Mouse (Mus musculus): ENCODE measurements around the gene Shf. TPM values are rescaled to one million over a fixed set of nuclear protein-coding genes. Genes with fewer than 3 reads are reported as not detected.
"Not testable (repeated sequence)": the region's sequence is repeated elsewhere in the genome, so short reads cannot be mapped to it uniquely, and the experiment has no call there.

Gene Shf
- 1 to 10 TPM; 5.0 to 6.1 TPM for total RNA-seq (2021)

DNA sequence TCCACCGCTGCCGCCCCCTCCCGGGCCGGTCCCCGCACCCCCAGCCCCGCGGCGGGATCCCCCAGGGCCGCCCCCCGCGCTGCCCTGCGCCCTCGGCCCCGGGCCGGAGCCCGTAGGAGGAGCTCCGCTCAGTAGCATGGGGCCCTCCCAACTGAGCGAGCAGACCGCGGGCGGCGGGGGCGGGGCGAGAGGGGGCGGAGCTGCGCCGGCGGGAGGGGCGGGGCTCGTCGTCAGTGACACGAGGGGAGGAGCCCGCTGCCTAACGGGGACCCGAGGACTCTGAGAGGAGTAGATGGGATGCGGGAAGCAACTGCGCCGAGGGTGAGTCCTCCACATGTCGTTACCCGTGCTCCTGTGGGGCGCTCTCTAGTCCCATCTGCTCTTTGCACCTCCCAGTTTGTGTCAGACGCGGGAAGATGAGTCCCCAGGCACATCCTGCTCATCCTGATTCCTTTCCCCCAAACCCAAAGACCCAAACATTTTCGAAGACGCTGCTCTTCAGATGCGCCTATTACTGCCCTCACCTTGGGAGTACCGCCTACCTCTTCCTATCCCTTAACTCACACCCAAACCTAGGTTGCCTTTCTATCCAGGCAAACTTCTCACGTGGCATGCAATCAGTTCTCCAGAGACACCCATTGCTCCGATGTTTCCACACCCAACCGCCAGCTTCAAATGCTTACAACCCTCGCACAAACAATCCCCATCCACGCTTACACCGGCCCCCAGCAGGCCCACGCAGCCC lies at the start of gene Shf:
Gene Shf, minus strand, starts transcription at position 168 of the 745 bp plus-strand sequence.
- peak; percentile 90 to 91 for DNase-seq
- intact Hi-C loops (cut with DNase I): loop anchor here (2.0 to 10.0 kb wide), 2 partner anchors 20 to 414 kb away; partner anchors contain the start of genes Ctdspl2 and Mageb3

DNA sequence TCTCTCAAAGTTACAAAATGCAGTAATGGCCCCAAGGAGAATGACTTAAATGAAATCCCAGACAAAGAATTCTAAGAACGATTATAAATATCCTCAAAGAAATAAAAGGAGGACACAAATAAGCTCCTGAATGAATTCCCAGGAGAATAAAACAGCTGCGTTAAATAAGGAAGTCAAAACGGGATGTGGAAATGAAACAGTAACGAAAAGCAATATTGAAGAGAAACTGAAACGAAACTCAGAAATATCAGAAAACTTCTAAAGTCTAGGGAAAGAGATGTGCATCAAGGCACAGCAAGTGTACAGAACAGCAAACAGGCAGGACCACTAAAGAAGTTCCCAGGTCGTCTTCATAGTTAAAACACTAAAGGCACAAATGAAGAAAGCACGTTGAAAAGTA lies 40.0 kb upstream of the Shf start:
- no peak for DNase-seq
- intact Hi-C loops (cut with DNase I): no loop called here

DNA sequence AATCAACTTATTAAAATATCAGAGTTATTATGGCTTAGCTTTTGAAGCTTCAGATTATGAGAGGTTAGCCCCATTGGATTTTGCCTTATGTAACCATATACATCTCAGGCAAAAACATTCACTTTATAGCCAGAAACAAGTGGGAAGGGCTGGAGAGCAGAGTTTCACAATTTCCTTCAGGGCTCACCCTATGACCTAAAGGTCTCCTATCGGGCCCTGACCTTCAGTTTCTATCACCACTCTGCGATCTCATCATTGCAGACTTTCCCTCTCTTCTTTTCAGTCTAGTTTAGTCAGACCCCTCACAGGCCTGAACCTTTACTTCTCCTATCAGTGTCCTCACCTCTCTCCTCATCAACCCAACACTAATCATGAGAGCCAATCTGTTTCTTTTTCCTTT lies 38.6 kb upstream of the Shf start:
- intact Hi-C loops (cut with DNase I): no loop called here
- DNase-seq: no peak

DNA sequence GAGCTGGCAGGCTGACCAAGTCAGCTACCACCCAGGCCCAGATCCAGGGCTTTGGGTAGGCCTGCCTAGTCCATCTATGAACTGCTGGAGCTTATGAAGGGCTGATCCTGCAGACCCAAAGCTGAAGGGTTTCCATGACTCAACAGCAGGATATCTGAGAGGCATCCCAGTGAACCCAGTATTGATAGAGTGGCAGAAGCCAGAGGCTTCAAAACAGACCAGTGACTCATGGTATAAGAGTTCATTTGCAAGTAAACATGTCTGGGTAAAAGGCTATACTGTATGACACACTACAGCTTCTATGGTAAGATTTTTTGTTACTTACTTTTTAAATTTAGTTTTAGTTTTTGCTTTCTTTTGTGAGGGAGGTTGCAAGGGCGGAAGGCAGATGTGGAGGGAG lies 27.2 kb upstream of the Shf start:
- intact Hi-C loops (cut with DNase I): no loop called here
- no peak for DNase-seq

DNA sequence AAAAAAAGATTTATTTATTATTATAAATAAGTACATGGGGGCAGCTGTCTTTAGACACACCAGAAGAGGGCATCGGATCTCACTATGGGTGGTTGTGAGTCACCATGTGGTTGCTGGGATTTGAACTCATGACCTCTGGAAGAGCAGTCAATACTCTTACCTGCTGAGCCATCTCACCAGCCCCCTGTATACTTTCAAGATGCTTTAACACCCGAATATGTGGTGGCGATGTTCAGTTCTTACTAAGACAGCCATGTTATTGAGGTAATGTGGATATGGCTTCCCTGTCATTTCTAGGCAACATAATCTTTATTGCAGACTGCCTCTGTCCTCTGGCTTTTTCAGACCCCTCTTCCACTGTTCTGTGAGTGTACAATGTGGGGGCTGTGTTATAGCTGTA lies 18.2 kb upstream of the Shf start:
- intact Hi-C loops (cut with DNase I): loop anchor here (10.0 kb wide), 1 partner anchor 368 kb away; no protein-coding TSS in a partner anchor
- not testable (repeated sequence) for DNase-seq

DNA sequence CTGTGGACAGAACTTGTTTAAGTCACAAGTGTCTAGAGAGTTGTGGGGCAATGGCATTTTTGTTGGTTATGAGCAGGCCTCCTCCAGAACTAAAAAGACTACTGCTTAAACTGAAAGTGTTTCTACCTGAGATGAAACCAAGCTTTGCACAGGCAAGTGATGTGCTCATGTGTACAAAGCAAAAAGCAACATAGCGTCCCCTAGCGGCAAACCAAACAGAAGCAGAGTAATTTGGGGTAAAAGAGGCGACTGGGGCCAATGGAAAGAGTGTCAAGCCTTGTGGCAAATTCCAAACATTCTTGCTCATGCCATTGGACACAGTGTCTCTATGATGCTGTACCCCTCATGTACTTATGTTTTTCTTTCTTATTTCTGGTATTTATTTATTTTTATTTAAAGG lies 16.1 kb upstream of the Shf start:
- no peak for DNase-seq
- intact Hi-C loops (cut with DNase I): loop anchor here (10.0 kb wide), 1 partner anchor 370 kb away; no protein-coding TSS in a partner anchor

DNA sequence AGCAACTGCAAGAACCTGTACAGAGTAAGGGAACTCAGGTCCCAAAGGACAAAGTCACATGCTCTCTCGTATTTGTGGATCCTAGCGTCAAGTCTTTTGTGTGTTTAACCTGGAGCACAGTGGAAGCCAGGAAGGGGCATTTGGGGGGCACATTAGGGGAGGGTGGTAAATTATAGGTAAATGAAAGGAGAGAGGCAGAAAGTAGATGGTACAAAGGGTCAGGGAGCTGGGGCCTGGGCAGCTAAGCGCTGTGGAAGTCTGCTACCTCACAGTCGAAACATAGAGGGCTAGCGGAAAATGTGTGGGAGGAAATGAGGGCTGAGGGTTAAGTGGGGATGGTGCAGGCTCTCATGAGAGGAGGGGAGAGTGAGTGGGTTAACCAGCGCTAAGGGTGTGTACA lies 13.2 kb upstream of the Shf start:
- intact Hi-C loops (cut with DNase I): loop anchor here (10.0 kb wide), 1 partner anchor 373 kb away; no protein-coding TSS in a partner anchor
- DNase-seq: no peak

DNA sequence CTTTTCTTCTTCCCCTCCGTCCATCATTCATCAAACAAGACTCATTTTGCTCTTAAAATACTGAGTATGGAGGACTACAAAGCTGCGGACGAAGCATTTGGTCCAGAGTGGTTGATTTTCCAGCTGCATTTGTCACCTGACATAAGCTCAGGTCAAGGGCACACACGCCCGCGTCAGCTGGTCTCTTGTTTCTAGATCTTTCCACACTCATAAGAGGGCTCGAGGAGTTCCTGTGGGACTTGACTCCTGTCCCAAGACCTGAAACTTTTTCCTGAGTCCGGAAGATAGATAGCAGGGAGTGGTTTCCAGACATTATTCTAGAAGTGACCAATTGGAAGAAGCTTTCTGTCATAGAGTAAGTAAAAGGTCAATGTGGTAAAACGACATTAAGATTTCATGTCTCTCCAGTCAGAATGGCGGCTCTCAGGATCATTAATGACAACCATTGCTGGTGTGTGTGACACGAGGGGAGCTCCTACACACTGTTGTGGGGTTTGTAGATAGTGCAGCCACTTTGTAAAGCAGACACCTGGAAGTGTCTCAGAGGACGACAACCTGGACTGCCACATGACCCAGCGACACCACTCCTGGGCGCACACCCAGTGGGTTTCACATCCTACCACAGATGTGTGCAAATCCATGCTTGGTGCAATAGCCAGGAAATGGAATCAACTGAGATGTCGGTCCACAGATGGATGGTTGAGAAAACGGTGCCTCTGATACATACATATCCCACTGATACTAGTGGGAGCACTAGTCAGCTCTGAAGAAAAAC lies 12.6 kb upstream of the Shf start:
- DNase-seq: peak in 1 of 2 experiments; percentile 67

DNA sequence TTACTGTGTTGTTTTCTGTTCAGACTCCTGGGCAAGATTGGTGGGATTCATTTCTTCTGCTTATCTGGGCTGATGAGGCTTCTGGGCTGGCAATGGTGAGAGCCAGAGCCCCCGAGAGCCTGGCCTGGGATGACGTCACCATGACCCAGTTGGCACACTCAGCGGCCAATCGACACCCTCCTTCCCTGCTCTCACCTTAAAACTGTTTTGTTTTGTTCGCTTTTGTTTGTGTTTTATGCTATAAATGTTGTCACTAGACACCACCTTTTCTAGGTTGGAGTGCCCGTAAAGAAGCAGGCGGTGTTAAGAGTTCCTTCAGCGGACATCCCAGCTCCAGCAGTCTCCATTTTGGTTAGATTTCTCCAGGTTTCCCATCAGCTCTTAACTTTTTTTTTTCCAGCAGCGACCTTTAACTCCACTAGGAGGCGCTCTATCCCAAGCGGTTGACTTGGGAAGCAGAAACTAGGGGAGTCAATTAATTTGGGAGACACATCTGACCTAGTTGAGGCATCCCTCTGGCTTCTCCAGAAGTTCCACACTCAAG lies 11.9 kb upstream of the Shf start:
- intact Hi-C loops (cut with DNase I): loop anchor here (2.0 to 10.0 kb wide), 3 partner anchors 86 to 374 kb away; no protein-coding TSS in a partner anchor

More for the DNA sequence above, 12.6 kb upstream of the Shf start:
- intact Hi-C loops (cut with DNase I): loop anchor here (2.0 to 10.0 kb wide), 3 partner anchors 85 to 373 kb away; no protein-coding TSS in a partner anchor

DNA sequence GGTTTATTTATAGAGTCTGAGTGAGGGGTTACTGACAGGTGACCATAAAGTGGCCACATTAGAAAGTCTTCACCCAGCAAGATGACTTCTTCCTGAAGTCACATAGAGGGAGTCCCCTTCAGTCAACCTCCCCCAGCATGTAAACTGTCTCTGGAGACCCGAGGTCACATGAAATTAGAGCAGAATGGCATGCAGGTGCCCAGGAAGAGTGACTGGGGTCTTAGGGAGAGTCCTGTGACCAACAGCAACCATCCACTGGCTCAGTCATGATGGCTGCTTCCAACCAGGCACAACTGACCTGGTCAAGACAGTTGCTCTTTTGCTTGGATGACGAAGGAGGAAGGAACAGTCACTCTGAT lies 10.3 kb upstream of the Shf start:
- no peak for DNase-seq
- intact Hi-C loops (cut with DNase I): loop anchor here (10.0 kb wide), 1 partner anchor 246 kb away; no protein-coding TSS in a partner anchor

More for the DNA sequence above, 11.9 kb upstream of the Shf start:
- DNase-seq: peak; percentile 55 to 64

DNA sequence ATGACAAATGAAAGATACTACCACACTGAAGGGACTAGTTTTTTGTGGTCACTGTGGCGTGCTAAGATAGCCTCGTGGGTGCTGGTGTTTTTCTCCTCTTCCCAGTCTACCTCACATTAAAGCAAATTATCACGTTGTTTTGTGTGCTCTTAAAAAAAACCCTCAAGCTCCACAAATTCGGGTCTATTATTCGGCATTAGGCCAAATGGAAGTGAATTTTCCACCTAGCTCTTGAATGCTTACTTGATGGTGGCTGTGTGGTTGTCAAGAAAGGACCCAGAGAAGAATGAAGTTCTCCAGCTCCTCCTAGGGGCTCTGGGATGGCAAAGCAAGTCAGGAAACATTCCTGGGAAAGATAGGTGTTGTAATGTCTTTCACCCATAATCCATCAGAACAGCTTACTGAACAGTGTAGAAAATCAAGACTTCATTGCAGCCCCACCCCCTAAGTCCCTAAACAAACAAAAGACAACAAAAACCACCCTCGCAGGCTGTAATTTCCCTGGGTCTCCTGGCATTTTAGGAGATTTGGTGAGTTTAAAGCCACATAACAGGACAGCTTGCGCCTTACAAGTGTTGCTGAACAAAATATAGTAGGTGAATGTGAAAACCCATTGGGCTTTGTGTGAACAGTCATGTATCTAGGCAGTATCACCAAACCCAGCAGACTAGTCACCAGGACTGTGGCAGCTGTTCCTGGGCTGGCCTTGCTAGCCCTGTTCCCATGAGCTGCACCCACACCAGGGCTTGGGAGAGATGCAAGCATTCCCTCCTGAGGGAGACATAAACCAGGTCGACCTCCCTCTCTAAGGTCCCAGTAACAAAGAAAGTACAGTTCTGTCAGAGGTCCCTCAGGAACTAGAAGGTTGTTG lies 9.7 kb upstream of the Shf start:
- intact Hi-C loops (cut with DNase I): loop anchor here (1.0 to 10.0 kb wide), 3 partner anchors 30 to 246 kb away; no protein-coding TSS in a partner anchor
- DNase-seq: no peak

DNA sequence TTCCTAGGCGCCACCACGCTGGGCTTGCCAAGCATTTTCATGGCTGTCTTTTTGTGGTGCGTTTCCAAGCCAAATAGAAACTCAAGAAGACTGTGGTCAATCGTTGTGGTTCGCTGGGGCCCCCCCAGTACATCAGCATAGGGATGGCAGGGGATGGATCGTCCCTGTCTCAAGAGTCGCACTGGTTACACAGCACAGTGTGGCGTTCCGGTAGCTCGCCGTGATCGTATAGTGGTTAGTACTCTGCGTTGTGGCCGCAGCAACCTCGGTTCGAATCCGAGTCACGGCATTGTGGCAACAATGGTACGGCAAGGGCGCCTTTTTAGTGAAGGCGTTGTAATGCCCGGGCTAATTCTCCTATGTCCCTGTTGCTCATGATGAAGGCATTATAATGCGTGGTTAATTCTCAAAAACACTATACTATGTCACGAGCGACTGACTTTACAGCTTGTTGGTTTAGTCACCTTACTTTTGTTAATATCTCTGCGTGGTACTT lies 8.8 kb upstream of the Shf start:
- intact Hi-C loops (cut with DNase I): loop anchor here (1.0 to 10.0 kb wide), 3 partner anchors 29 to 247 kb away; no protein-coding TSS in a partner anchor
- DNase-seq: peak; percentile 81 to 82

DNA sequence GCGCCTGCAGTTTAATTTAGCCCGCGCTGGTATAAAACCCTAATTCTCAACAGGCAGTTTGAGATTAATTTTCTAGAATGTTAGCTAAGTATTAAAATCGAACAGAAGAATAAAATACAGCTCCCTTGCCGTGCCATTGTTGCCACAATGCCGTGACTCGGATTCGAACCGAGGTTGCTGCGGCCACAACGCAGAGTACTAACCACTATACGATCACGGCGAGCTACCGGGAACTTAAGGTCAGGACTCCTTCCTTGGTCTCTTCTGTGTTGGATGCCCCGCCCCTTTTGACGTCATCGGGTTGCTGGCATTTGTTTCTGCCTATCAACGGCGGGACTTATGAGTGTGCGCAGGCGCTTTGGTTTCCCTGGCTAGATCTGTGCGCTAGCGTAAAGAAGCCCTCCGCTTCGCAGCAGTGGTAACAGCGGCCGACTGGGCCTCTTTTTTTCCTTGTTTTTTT lies 8.3 kb upstream of the Shf start:
- DNase-seq: peak; percentile 98 to 99
- intact Hi-C loops (cut with DNase I): loop anchor here (10.0 kb wide), 1 partner anchor 248 kb away; no protein-coding TSS in a partner anchor

DNA sequence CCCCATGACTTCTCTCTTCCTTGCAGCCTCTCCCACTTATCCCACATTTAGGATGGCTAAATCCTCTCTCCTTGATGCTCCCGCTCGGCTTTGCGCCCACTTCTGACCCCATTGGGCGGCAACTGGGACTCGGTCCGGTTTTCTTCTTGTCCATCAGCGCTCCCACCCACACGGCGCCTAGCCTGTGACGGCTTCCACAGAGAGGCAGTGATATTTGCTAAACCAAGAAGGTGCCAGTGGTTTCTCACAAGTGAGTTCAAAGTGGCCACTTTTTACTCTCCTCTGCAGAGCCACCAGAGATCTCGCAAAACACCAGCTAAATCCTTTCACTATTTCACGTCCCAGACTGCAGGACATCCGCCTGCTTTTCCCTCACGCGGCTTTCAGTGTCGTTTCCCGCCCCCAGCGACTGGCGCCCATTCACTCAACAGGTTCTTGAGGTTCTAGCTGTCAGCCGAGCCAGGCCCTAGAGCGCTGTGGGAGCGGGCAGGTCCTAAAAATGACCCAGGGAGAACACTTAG lies 7.1 kb upstream of the Shf start:
- intact Hi-C loops (cut with DNase I): loop anchor here (10.0 kb wide), 1 partner anchor 249 kb away; no protein-coding TSS in a partner anchor
- peak in 1 of 2 experiments; percentile 61 for DNase-seq

DNA sequence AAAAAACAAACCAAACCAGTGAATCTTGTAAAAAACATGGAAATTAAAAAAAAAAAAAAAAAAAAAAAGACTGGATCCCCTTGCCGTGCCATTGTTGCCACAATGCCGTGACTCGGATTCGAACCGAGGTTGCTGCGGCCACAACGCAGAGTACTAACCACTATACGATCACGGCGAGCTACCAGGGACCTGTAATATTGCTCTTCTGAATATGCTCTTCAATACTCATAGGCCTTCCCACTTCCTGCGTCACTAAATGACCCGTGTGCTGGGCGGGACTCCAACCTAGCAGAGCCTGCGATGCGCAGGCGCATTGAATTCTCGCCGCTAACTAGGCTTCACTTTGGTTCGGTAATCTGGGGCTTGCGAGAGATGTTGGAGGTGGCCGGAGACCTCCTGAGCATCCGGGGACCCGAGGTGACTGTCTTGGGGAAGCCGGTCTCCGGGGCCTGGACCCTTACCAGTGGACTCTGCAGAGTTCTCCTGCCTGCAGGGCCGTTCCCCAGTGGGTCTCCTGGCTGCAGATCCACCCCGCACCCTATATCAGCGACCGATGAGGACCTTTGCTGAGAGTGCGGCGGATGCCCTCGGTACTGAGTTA lies 6.5 kb upstream of the Shf start:
- DNase-seq: peak; percentile 94 to 96
- intact Hi-C loops (cut with DNase I): loop anchor here (10.0 kb wide), 1 partner anchor 249 kb away; no protein-coding TSS in a partner anchor

DNA sequence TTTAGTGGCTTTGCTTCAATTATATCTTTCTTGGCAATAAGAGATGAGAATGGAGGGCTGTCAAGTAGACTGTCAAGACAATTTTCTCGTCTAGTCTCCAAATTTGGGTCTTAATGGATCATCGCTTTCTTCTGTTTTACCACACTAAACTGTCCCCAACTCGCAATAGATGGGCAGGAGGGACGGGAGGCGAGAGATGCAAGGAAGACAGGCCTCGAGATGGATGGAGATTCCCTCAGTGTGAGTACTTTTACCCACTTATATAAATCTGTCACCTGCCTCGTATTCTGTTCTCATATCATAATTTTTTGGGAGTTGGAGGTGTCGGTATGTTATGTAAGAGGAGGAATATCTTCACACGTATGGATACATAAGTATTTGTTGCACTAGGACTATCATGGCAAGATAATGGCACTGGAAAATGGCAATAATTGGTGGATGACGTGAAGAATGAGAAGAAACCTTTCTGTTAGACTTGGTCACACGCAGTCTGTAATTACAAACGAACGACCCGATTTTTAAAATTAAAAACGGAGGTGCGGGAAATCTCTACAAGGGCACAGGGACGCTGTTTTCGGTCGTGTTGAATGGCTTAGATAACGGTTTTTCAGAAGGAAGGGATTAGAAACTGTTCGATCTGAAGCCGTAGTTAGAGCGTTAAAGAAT lies 5.8 kb upstream of the Shf start:
- no peak for DNase-seq

DNA sequence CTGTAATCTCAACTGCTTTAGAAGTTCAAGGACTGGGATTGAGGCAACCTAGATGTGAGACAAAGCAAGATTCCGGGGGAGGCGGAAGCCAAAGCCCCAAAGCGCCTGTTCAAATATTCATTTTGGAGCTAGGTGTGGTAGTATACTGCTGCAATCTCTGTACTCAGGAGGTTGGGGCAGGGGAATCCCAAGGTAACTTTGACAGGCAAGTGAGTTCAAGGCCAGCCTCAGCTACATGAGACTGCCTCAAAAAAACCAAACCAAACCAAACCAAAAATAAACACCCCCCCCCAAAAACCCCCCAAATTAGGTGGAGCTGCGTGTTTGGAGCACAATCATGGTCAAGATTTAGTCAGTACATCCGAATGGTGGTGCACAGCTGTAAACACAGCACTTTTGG lies 5.0 kb upstream of the Shf start:
- DNase-seq: no peak
- intact Hi-C loops (cut with DNase I): loop anchor here (10.0 kb wide), 1 partner anchor 251 kb away; no protein-coding TSS in a partner anchor

More for the DNA sequence above, 5.8 kb upstream of the Shf start:
- intact Hi-C loops (cut with DNase I): loop anchor here (10.0 kb wide), 1 partner anchor 250 kb away; no protein-coding TSS in a partner anchor

DNA sequence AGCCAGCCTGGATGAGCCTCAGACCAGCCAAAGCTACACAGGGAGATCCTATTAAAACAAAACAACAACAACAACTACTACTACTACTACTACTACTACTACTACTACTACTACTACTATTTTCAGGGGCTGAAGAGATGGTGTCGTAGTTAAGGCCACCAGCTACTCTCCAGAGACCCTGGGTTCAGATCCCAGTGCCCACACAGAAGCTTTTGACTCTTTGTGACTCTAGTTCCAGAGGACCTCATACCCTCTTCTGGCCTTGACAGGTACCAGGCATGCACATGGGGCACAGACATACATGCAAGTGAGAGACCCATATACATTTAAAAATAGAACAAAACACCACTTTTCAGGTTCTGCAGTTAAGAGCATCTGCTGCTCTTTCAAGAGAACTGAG lies 3.6 kb upstream of the Shf start:
- DNase-seq: no peak
- intact Hi-C loops (cut with DNase I): loop anchor here (10.0 kb wide), 1 partner anchor 252 kb away; no protein-coding TSS in a partner anchor
